Mouse (Mus musculus) small intestine, adult 2 months (tissue): ENCODE results near the gene Cbl.

ENCODE experiments used
- CTCF ChIP-seq: fragments of 200-500 bp; IDR thresholded peaks from 2 replicates; pipeline ENCODE4 v1.5.1; 2012; ENCODE audit warnings: low read depth, mild to moderate bottlenecking, control low read depth, inconsistent platforms, low read length, moderate library complexity, mixed read lengths; ENCODE audit not compliant: insufficient replicate concordance, insufficient read length; ENCODE audit errors: extremely low read depth
- POLR2A ChIP-seq: fragments of 200-500 bp; IDR thresholded peaks from 2 replicates; pipeline ENCODE4 v1.6.1; 2012; ENCODE audit warnings: low read depth, mild to moderate bottlenecking, control low read depth, inconsistent platforms, low read length, moderate library complexity

- TF ChIP-seq CTCF (peak; percentile 70; the same call in 1 of the 2 replicates), POLR2A (no peak)
Observed at GRCm38 (mm10) chr9:44119011-44119410, 114.8 kb downstream of the Cbl start.
